Mouse (Mus musculus) neural tube, embryonic 15.5 days (tissue): ENCODE data around the gene Trpv4. TPM values are rescaled to one million over a fixed set of nuclear protein-coding genes. Genes with fewer than 3 reads are reported as not detected.

Experiments used
- ATAC-seq: fragments of 200-750 bp; cut with Nextera tagmentation; 2 replicates; pipeline ENCODE4 v1.8.0; 2017; ENCODE audit warnings: mild to moderate bottlenecking, moderate TSS enrichment, moderate library complexity; ENCODE audit not compliant: low FRiP score
- H3K27ac ChIP-seq: fragments of 300-500 bp; sonication (generic); replicated peaks from 2 replicates; pipeline ENCODE4 v1.5.1; 2015; ENCODE audit warnings: mild to moderate bottlenecking, inconsistent platforms
- H3K27me3 ChIP-seq: fragments of 300-500 bp; sonication (generic); replicated peaks from 2 replicates; pipeline ENCODE4 v1.6.1; 2015; ENCODE audit warnings: inconsistent platforms
- H3K36me3 ChIP-seq: fragments of 300-500 bp; sonication (generic); 2 replicates; pipeline ENCODE4 v1.6.1; 2015; ENCODE audit warnings: inconsistent platforms
- H3K4me1 ChIP-seq: fragments of 300-500 bp; sonication (generic); 2 replicates; pipeline ENCODE4 v1.6.1; 2015; ENCODE audit warnings: inconsistent platforms
- H3K4me2 ChIP-seq: fragments of 300-500 bp; sonication (generic); 2 replicates; pipeline ENCODE4 v1.6.1; 2015; ENCODE audit warnings: inconsistent platforms, mild to moderate bottlenecking, moderate library complexity
- H3K4me3 ChIP-seq: fragments of 300-500 bp; sonication (generic); replicated peaks from 2 replicates; pipeline ENCODE4 v1.5.1; 2015; ENCODE audit warnings: mild to moderate bottlenecking, inconsistent platforms
- H3K9ac ChIP-seq: fragments of 300-500 bp; sonication (generic); replicated peaks from 2 replicates; pipeline ENCODE4 v1.6.1; 2015; ENCODE audit warnings: mild to moderate bottlenecking, inconsistent platforms
- H3K9me3 ChIP-seq: fragments of 300-500 bp; sonication (generic); replicated peaks from 2 replicates; pipeline ENCODE4 v1.6.1; 2016; ENCODE audit warnings: inconsistent platforms
- WGBS: fragments of 180-500 bp; shearing (Covaris S2); methylation state at CpG from one replicate; pipeline ENCODE4 v1.1.7; 2015; ENCODE audit warnings: mixed read lengths; 5-methylcytosine and 5-hydroxymethylcytosine counted together
- polyA plus RNA-seq: library from polyadenylated mRNA; unstranded; fragments of >200 nt; fragmentation: Nextera tagmentation; extraction: Ambion mirVana; gene quantifications from 2 replicates; pipeline ENCODE4 v1.2.1, GENCODE M21; 2015

Trpv4 gene
- polyA plus RNA-seq, 1 experiment from 2014 or later: 1.4 TPM

DNA sequence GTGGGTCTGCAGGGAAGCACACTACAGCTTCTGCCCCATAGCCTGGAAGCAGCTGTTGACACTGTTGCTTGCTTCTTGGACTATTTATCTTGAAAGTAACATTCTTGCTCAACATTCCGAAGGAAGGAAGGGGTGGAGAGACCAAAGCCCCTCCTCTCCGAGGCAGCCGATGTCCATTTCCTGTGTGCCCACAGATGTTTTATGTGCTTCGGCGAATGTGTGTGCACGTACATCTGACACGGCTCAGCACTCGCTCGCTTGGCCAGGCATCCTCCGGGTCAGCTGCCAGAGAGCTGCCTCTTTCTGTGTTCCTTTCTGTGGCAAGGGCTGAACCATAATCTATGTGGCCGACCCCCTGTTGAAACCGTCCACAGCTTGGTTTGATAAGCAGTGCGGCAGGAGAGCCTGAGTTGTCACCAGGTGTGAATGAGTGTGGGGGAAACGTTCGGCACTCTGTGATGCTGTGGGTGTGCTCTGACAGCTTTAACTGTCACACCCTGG lies 63.4 kb downstream of the Trpv4 start:
- Histone ChIP-seq H3K36me3 (0 out of 2 replicates have a peak, but pooled peaks cover 5% of the 10 kb centered on the region), H3K9ac (no peak overlapping the region), H3K27me3 (no peaks in the 10 kb centered on the region), H3K27ac (no peak overlapping the region; the same call in 1 of the 2 replicates), H3K4me2 (no peak overlapping the region), H3K4me3 (no peak overlapping the region), H3K9me3 (no peaks in the 10 kb centered on the region), H3K4me1 (peaks cover 67% of the 10 kb centered on the region)
- WGBS: 80% methylated on average over 15 of the region's 15 CpGs
- ATAC-seq: no peak

DNA sequence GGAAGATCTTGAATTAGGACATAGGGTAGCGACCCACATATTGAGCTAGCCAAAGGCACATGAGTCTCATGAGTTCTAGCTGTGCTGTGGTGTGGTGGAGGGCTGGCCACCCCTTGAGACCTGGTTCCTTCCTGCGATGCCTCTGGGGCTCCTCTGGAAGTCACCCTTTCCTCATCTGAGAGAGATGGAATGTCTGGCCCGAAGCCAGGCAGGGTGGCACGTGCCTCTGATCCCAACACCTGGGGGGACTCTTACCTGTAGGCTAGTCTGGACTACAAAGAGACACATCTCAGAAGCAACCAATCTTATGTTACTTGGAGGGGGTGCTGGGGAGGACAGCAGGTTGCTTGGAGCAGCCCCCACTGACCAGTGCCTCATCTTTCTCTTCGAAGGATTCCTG lies 64.3 kb downstream of the Trpv4 start:
- Histone ChIP-seq H3K4me3 (no peak overlapping the region), H3K27me3 (no peaks in the 10 kb centered on the region), H3K27ac (peak overlapping the region; percentile 76; the same call in 1 of the 2 replicates), H3K4me2 (no peak overlapping the region), H3K36me3 (0 out of 2 replicates have a peak, but pooled peaks cover 5% of the 10 kb centered on the region), H3K4me1 (peaks cover 75% of the 10 kb centered on the region), H3K9me3 (no peaks in the 10 kb centered on the region), H3K9ac (no peak overlapping the region)
- 90% methylated on average over 5 of the region's 5 CpGs for WGBS
- ATAC-seq: no peak

DNA sequence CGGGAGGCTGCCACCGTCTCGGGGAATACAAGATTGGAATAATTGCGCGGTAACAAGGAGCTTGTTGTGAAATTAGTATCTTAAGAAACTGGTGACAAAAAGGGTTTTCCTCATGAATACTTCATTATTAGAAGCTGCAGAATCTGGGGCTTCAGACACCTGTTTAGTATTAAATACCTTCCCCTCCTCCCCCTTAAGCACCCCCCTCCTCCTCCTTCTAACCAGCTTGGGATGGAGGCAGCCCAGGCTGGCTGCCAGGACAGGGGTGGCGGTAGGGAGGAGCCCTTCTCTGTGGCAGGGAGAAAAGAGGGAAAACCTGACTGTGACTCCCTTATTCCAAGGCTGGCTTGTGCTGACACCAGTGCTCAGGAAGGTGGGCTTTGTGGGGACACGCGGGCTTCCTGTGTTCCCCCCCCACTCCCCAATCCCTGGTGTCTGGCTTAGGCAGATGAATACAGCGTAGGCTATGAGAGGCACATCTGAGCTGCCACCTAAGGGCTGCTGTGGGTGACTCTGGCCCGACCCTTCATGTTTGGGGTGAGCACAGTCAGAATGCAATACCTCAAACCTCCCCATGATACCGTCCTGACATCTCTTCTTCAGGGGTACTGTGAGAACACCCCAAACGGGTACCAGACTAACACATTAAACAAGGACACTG lies 64.9 kb downstream of the Trpv4 start:
- Histone ChIP-seq H3K9ac (0 out of 2 replicates have a peak overlapping the region, but pooled peaks have one; percentile 11), H3K4me1 (peaks cover 82% of the 10 kb centered on the region)
- WGBS: 49% methylated on average over 12 of the region's 12 CpGs

DNA sequence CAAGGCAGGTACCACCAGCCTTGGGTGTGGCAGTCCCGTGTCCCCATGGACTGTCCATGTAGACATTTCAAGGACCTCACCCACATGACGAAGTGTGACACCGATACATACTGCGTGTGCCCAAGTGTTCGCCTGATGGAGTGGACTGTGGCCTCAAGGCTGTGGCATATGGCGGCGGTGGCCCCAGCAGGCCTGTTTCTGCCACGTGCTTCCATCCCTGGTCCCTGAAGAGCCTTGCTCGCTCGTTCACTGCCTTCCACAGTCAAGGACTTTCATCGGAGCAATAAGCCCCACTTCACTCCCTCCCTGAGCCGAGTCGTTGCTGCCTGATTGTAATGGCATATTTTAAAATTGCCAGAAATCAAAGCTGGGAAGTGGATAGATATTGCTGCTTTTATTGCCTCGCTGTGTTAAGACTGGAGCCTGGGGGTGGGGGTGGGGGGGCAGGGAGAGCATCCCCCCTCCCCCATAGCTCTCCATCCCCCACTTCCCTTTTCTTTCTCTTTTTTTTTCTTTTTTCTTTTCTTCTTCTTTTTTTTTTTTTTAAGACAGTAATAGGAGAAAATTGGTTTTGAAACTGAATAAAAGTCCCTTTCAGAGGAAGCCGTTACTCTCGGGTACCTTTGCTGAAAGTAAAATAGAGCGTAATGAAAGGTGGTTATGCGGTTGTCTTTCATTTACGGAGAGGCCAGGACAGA lies 65.6 kb downstream of the Trpv4 start:
- H3K4me2 ChIP-seq: peak overlapping the region; percentile 9; the same call in 1 of the 2 replicates
- peak overlapping the region; percentile 76 for H3K27ac ChIP-seq
- H3K9ac ChIP-seq: no peak overlapping the region
- no peaks in the 10 kb centered on the region for H3K27me3 ChIP-seq
- H3K4me3 ChIP-seq: no peak overlapping the region
- H3K9me3 ChIP-seq: no peaks in the 10 kb centered on the region
- H3K4me1 ChIP-seq: peaks cover 87% of the 10 kb centered on the region
- 0 out of 2 replicates have a peak, but pooled peaks have one; percentile 10 for ATAC-seq
- WGBS: 23% methylated on average over 19 of the region's 19 CpGs
- H3K36me3 ChIP-seq: 0 out of 2 replicates have a peak, but pooled peaks cover 5% of the 10 kb centered on the region

More for the DNA sequence above, 64.9 kb downstream of the Trpv4 start:
- Histone ChIP-seq H3K36me3 (0 out of 2 replicates have a peak, but pooled peaks cover 5% of the 10 kb centered on the region), H3K4me2 (peak overlapping the region; percentile 9), H3K27ac (peak overlapping the region; percentile 76), H3K27me3 (no peaks in the 10 kb centered on the region), H3K9me3 (no peaks in the 10 kb centered on the region), H3K4me3 (no peak overlapping the region)
- ATAC-seq: no peak

DNA sequence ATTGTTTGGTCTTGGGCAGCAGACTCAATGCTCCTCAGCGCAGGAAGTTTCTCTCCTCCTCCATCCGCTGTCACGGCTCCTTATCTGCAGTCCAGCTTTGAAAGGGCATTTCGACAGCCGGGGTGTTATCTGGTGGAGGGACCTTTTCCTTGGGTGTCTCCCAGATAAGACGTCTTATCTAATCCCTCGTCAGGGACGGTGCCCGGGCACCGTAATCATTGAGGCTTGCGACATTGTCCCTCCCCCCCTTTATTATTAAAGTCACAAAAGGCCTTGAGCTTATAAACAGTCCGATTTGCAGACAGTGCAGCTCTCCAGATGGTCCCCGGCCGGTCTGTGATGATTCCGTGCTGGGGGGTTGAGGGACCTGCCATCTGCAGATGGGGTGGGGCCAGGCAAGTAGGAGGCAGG lies 67.1 kb downstream of the Trpv4 start:
- 35% methylated on average over 15 of the region's 15 CpGs for WGBS
- Histone ChIP-seq H3K9ac (no peak overlapping the region), H3K4me1 (peaks cover 79% of the 10 kb centered on the region)

DNA sequence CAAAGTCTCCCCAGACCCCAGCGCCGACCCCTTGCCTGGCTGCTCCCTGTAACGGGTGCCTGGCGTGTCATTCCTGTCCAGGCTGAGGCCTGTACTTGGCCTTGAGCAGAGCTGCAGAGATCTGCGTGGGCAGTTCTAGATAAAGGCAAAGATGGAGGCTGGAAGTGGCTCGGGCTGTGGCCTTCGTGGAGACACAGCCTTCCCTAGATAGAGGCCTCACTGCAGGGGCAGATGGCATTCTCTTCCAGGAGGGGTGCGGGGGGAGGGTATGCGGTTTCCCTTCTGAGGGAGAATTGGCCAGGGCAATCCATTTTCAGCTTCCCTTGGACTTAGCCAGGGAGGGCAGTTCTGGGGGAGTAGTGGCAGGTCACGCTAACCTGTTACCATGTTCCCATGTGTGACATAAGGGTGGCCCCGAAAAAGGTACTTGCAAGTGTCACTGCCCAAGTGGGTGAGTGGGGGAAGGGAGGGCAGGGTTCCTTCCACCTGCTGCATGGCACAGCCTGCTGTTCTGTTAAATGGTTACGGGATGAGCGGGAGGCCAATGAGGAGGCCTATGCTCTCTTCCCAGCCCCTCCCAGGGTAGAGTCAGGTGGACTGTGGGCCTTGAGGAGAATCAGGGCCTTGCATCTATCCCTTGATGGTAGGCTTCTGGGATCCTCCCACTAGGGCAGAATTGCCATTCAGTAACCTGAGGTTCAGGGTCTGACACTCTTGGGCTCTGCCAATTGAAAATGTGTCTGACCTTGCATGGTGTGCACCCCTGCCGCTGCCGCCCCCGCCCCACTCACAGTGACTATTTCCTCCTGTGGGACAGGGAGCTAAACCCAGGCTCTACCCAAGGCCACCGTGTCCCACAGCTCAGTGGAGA lies 67.9 kb downstream of the Trpv4 start:
- H3K4me3 ChIP-seq: no peak overlapping the region
- 73% methylated on average over 17 of the region's 17 CpGs for WGBS
- H3K4me1 ChIP-seq: peaks cover 86% of the 10 kb centered on the region
- H3K9ac ChIP-seq: no peak overlapping the region
- H3K27me3 ChIP-seq: no peaks in the 10 kb centered on the region
- no peak overlapping the region for H3K4me2 ChIP-seq
- no peaks in the 10 kb centered on the region for H3K9me3 ChIP-seq
- 0 out of 2 replicates have a peak, but pooled peaks cover 5% of the 10 kb centered on the region for H3K36me3 ChIP-seq
- H3K27ac ChIP-seq: no peak overlapping the region
- no peak for ATAC-seq

More for the DNA sequence above, 67.1 kb downstream of the Trpv4 start:
- H3K27ac ChIP-seq: no peak overlapping the region; the same call in 1 of the 2 replicates
- H3K36me3 ChIP-seq: 0 out of 2 replicates have a peak, but pooled peaks cover 5% of the 10 kb centered on the region
- no peak overlapping the region for H3K4me3 ChIP-seq
- H3K9me3 ChIP-seq: no peaks in the 10 kb centered on the region
- ATAC-seq: no peak
- H3K27me3 ChIP-seq: no peaks in the 10 kb centered on the region
- H3K4me2 ChIP-seq: no peak overlapping the region

DNA sequence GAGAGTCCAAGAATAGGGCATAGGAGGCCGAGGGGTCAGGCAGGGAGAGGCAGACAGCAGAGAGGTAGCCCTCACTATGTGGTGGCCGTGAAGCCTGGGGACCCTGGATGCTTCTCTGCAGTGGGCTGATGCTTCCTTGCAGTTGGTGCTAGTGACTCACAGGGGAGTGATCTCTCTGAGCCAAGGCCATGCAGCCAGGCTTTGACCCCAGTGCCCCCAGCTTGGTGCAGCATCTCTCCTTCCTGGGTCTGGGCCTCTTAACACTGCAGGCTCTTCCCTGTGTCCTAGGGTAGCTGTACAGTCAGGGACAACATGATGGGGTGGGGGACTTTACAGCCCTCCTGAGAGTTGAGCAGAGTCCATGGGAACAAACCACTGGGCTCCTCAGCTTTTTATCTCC lies 68.8 kb downstream of the Trpv4 start:
- ATAC-seq: no peak
- peak overlapping the region; percentile 48; the same call in 1 of the 2 replicates for H3K27ac ChIP-seq
- H3K4me2 ChIP-seq: no peak overlapping the region
- WGBS: 36% methylated on average over 2 of the region's 2 CpGs
- H3K9me3 ChIP-seq: no peaks in the 10 kb centered on the region
- peaks cover 93% of the 10 kb centered on the region for H3K4me1 ChIP-seq
- H3K4me3 ChIP-seq: no peak overlapping the region
- no peaks in the 10 kb centered on the region for H3K36me3 ChIP-seq
- no peaks in the 10 kb centered on the region for H3K27me3 ChIP-seq
- no peak overlapping the region for H3K9ac ChIP-seq

DNA sequence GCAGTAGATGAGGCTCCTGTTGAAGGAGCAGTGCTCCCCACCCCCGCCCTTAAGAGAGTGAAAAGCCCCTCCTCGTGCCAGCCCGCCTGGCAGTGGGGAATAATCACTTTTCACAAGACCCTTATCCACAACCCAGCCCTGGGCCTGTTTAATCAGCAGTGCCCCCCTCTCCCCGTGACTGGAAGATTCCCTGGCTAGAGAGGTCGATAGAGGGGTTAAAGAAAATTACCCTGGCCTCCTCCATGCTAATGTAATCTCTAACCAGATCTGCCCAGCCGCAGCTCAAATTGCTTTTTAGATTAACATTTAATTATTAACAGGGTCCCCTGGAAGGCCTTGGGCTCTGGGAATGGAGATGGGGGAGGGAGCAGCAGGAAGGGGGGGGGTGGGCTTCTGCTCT lies 69.2 kb downstream of the Trpv4 start:
- Histone ChIP-seq H3K4me2 (no peak overlapping the region), H3K4me1 (peaks cover 93% of the 10 kb centered on the region), H3K36me3 (no peaks in the 10 kb centered on the region), H3K4me3 (no peak overlapping the region), H3K27me3 (no peaks in the 10 kb centered on the region), H3K27ac (0 out of 2 replicates have a peak overlapping the region, but pooled peaks have one; percentile 60), H3K9ac (no peak overlapping the region; the same call in 1 of the 2 replicates), H3K9me3 (no peaks in the 10 kb centered on the region)
- ATAC-seq: peak; percentile 11; the same call in 1 of the 2 replicates
- WGBS: 29% methylated on average over 6 of the region's 6 CpGs

DNA sequence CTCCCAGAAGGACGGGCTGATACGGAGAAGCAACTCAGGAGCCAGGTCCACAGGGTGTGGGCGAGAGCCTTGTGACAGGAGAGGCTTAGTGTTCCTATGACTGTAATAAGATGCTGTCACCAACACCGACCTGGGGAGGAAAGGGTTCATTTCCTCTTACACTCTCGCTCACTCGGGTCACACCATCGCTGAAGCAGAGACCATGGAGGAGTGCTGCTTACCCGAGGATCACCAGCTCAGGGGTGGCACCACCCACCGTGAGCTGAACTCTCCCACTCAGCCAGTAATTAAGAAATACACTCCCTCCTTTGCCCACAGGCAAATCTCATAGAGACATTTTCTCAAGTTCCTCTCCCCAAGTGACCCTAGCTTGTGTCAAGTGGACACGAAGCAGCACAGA lies 69.8 kb downstream of the Trpv4 start:
- peaks cover 93% of the 10 kb centered on the region for H3K4me1 ChIP-seq
- H3K36me3 ChIP-seq: no peaks in the 10 kb centered on the region
- no peaks in the 10 kb centered on the region for H3K27me3 ChIP-seq
- no peak overlapping the region; the same call in 1 of the 2 replicates for H3K9ac ChIP-seq
- no peak overlapping the region for H3K4me2 ChIP-seq
- WGBS: 50% methylated on average over 10 of the region's 10 CpGs
- ATAC-seq: no peak
- H3K4me3 ChIP-seq: no peak overlapping the region
- no peaks in the 10 kb centered on the region for H3K9me3 ChIP-seq
- H3K27ac ChIP-seq: 0 out of 2 replicates have a peak overlapping the region, but pooled peaks have one; percentile 60

DNA sequence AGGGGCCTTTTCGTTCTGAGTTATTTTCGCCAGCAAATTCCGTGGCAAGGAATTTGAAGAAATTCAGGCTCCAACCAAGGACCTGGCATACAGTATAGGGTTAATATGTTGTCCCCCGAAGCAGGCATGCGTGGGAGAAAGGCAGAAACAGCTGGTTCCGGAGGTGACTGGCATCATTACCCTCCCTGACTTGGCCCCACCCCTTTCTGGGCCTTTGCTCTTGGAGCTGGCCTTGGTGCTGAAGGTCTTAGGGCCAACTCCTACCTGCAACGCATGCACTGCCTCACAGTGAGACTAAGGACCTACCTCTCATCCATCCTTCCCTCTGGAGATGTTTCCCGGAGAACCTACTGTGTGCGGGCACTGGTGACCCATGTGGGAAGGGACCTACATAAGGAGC lies 70.3 kb downstream of the Trpv4 start:
- H3K9ac ChIP-seq: no peak overlapping the region
- H3K27me3 ChIP-seq: no peaks in the 10 kb centered on the region
- 54% methylated on average over 9 of the region's 9 CpGs for WGBS
- no peaks in the 10 kb centered on the region for H3K36me3 ChIP-seq
- peaks cover 92% of the 10 kb centered on the region for H3K4me1 ChIP-seq
- ATAC-seq: no peak
- no peak overlapping the region for H3K4me2 ChIP-seq
- 0 out of 2 replicates have a peak overlapping the region, but pooled peaks have one; percentile 60 for H3K27ac ChIP-seq
- no peak overlapping the region for H3K4me3 ChIP-seq
- H3K9me3 ChIP-seq: no peaks in the 10 kb centered on the region

DNA sequence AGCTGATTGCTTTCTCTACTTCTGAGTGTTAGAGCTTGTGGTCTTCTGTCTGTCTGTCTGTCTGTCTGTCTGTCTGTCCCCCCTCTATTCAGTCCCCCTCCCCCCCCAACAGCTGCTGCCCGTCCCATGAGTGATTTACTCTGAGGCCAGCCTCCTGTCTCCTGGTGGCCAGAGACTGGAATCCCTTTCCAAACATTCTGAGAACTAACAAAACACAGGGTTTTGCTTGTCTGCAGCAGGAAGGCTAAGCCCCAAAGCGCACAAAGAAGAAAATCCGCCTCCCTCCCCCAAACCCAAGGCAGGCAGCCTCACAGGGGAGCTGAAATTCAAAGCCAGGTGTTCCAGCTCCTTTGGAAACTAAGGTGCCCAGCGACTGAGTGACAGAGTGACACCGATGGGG lies 72.5 kb downstream of the Trpv4 start:
- ATAC-seq: no peak
- Histone ChIP-seq H3K4me1 (peaks cover 83% of the 10 kb centered on the region), H3K36me3 (no peaks in the 10 kb centered on the region), H3K27me3 (no peaks in the 10 kb centered on the region), H3K4me3 (no peak overlapping the region), H3K27ac (no peak overlapping the region), H3K9ac (no peak overlapping the region), H3K4me2 (no peak overlapping the region), H3K9me3 (no peaks in the 10 kb centered on the region)
- WGBS: 14% methylated on average over 5 of the region's 5 CpGs
